Mouse (Mus musculus): ENCODE data around the gene Ccnl2.

DNA sequence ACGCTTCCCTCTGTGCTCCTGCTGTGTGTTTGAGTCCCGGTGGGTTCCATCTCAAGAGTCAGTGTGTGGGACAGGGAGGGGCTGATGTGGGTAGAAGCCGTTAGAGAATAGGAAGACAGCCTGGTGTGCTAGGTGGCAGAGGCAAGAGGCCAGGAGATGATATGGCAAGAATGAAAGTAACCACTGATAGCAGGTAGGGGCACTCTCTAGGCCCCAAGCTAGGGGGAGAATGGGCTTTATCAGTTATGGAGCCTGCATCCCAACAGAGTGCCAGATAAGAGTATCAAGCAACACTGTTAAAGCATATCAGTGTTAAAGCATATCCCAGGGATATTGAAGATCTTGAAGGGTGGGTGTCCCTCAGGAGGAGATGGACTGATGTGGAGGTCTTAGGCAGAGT is 44.6 kb downstream of the Ccnl2 start:
- no peak for TF ChIP-seq CTCF (IDR thresholded peaks at IDR 0.05; ENCODE audit: low read depth)
- TF ChIP-seq EP300 (IDR thresholded peaks at IDR 0.05; ENCODE audit: low read depth): no peak
